Mouse (Mus musculus): ENCODE data around the gene Tiam2. TPM values are rescaled to one million over a fixed set of nuclear protein-coding genes. Genes with fewer than 3 reads are reported as not detected.

The Tiam2 gene
- polyA plus RNA-seq, 1 experiment from 2014 or later, result 3.2 TPM

- no peaks in the 10 kb centered on the region for H3K27me3 ChIP-seq (ENCODE audit: control insufficient read depth, insufficient read depth, low read length)
- H3K4me1 ChIP-seq (ENCODE audit: control insufficient read depth, insufficient read depth, low read length), result no peaks in the 10 kb centered on the region
- H3K4me2 ChIP-seq, result no peak overlapping the region
- no peak for ATAC-seq (replicated peaks; ENCODE audit: insufficient number of reproducible peaks, low FRiP score, low TSS enrichment)
- H3K36me3 ChIP-seq (ENCODE audit: control insufficient read depth, insufficient read depth, low read length), result no peaks in the 10 kb centered on the region
- no peak overlapping the region for H3K9ac ChIP-seq (ENCODE audit: low read depth, low read length)
- H3K4me3 ChIP-seq (ENCODE audit: low read depth, low read length), result no peak overlapping the region
- 67% methylated on average over 2 of the region's 2 CpGs for WGBS (ENCODE audit: insufficient replicate concordance)
- no peak overlapping the region for H3K27ac ChIP-seq (ENCODE audit: low read depth, low read length)
- H3K9me3 ChIP-seq (replicated peaks; ENCODE audit: control insufficient read depth, low read length), result no peaks in the 10 kb centered on the region
Measured at GRCm38 (mm10) chr17:3457914-3458681, 131.7 kb downstream of the Tiam2 start.

GRCm38 (mm10) chr17:3465861-3466260 is 139.5 kb downstream of the Tiam2 start:
- no peak for ATAC-seq (replicated peaks; ENCODE audit: insufficient number of reproducible peaks, low FRiP score, low TSS enrichment)
- Histone ChIP-seq H3K27ac (ENCODE audit: low read depth, low read length) (no peak overlapping the region), H3K4me2 (no peak overlapping the region), H3K27me3 (ENCODE audit: control insufficient read depth, insufficient read depth, low read length) (no peaks in the 10 kb centered on the region), H3K4me3 (ENCODE audit: low read depth, low read length) (no peak overlapping the region), H3K4me1 (ENCODE audit: control insufficient read depth, insufficient read depth, low read length) (no peaks in the 10 kb centered on the region), H3K9me3 (replicated peaks; ENCODE audit: control insufficient read depth, low read length) (no peaks in the 10 kb centered on the region), H3K9ac (ENCODE audit: low read depth, low read length) (no peak overlapping the region), H3K36me3 (ENCODE audit: control insufficient read depth, insufficient read depth, low read length) (no peaks in the 10 kb centered on the region)
- 64% methylated on average over 4 of the region's 4 CpGs for WGBS (ENCODE audit: insufficient replicate concordance)

- 91% methylated on average over 3 of the region's 3 CpGs for WGBS (ENCODE audit: insufficient replicate concordance)
- H3K4me3 ChIP-seq (ENCODE audit: low read depth, low read length), result no peak overlapping the region
- no peaks in the 10 kb centered on the region for H3K4me1 ChIP-seq (ENCODE audit: control insufficient read depth, insufficient read depth, low read length)
- H3K27ac ChIP-seq (ENCODE audit: low read depth, low read length), result no peak overlapping the region
- no peaks in the 10 kb centered on the region for H3K9me3 ChIP-seq (replicated peaks; ENCODE audit: control insufficient read depth, low read length)
- no peak overlapping the region for H3K9ac ChIP-seq (ENCODE audit: low read depth, low read length)
- H3K36me3 ChIP-seq (ENCODE audit: control insufficient read depth, insufficient read depth, low read length), result no peaks in the 10 kb centered on the region
- ATAC-seq (replicated peaks; ENCODE audit: insufficient number of reproducible peaks, low FRiP score, low TSS enrichment), result no peak
- no peaks in the 10 kb centered on the region for H3K27me3 ChIP-seq (ENCODE audit: control insufficient read depth, insufficient read depth, low read length)
- no peak overlapping the region for H3K4me2 ChIP-seq
Measured at GRCm38 (mm10) chr17:3466681-3467080, 140.3 kb downstream of the Tiam2 start.

- WGBS (ENCODE audit: insufficient replicate concordance), result 80% methylated on average over 8 of the region's 8 CpGs
Measured at GRCm38 (mm10) chr17:3467636-3468324, 141.4 kb downstream of the Tiam2 start.

GRCm38 (mm10) chr17:3472018-3472417 is 145.6 kb downstream of the Tiam2 start:
- H3K4me2 ChIP-seq, result no peak overlapping the region
- no peaks in the 10 kb centered on the region for H3K27me3 ChIP-seq (ENCODE audit: control insufficient read depth, insufficient read depth, low read length)
- no peak overlapping the region for H3K27ac ChIP-seq (ENCODE audit: low read depth, low read length)
- no peak overlapping the region for H3K9ac ChIP-seq (ENCODE audit: low read depth, low read length)
- no peak overlapping the region for H3K4me3 ChIP-seq (ENCODE audit: low read depth, low read length)
- no peaks in the 10 kb centered on the region for H3K9me3 ChIP-seq (replicated peaks; ENCODE audit: control insufficient read depth, low read length)
- H3K4me1 ChIP-seq (ENCODE audit: control insufficient read depth, insufficient read depth, low read length), result no peaks in the 10 kb centered on the region
- H3K36me3 ChIP-seq (ENCODE audit: control insufficient read depth, insufficient read depth, low read length), result no peaks in the 10 kb centered on the region
- 77% methylated on average over 6 of the region's 6 CpGs for WGBS (ENCODE audit: insufficient replicate concordance)
- no peak for ATAC-seq (replicated peaks; ENCODE audit: insufficient number of reproducible peaks, low FRiP score, low TSS enrichment)

More at GRCm38 (mm10) chr17:3467636-3468324, 141.4 kb downstream of the Tiam2 start:
- no peaks in the 10 kb centered on the region for H3K36me3 ChIP-seq (ENCODE audit: control insufficient read depth, insufficient read depth, low read length)
- H3K27me3 ChIP-seq (ENCODE audit: control insufficient read depth, insufficient read depth, low read length), result no peaks in the 10 kb centered on the region
- H3K4me3 ChIP-seq (ENCODE audit: low read depth, low read length), result no peak overlapping the region
- no peak for ATAC-seq (replicated peaks; ENCODE audit: insufficient number of reproducible peaks, low FRiP score, low TSS enrichment)
- no peaks in the 10 kb centered on the region for H3K4me1 ChIP-seq (ENCODE audit: control insufficient read depth, insufficient read depth, low read length)
- no peaks in the 10 kb centered on the region for H3K9me3 ChIP-seq (replicated peaks; ENCODE audit: control insufficient read depth, low read length)
- no peak overlapping the region for H3K4me2 ChIP-seq
- no peak overlapping the region for H3K27ac ChIP-seq (ENCODE audit: low read depth, low read length)
- no peak overlapping the region for H3K9ac ChIP-seq (ENCODE audit: low read depth, low read length)

- Histone ChIP-seq H3K27me3 (ENCODE audit: control insufficient read depth, insufficient read depth, low read length) (no peaks in the 10 kb centered on the region), H3K36me3 (ENCODE audit: control insufficient read depth, insufficient read depth, low read length) (no peaks in the 10 kb centered on the region), H3K4me3 (ENCODE audit: low read depth, low read length) (no peak overlapping the region), H3K9me3 (replicated peaks; ENCODE audit: control insufficient read depth, low read length) (no peaks in the 10 kb centered on the region), H3K4me2 (no peak overlapping the region), H3K27ac (ENCODE audit: low read depth, low read length) (no peak overlapping the region), H3K9ac (ENCODE audit: low read depth, low read length) (no peak overlapping the region), H3K4me1 (ENCODE audit: control insufficient read depth, insufficient read depth, low read length) (no peaks in the 10 kb centered on the region)
- 54% methylated on average over 2 of the region's 2 CpGs for WGBS (ENCODE audit: insufficient replicate concordance)
- ATAC-seq (replicated peaks; ENCODE audit: insufficient number of reproducible peaks, low FRiP score, low TSS enrichment), result no peak
Measured at GRCm38 (mm10) chr17:3476546-3476945, 150.2 kb downstream of the Tiam2 start.

- Histone ChIP-seq H3K4me3 (ENCODE audit: low read depth, low read length) (no peak overlapping the region), H3K27ac (ENCODE audit: low read depth, low read length) (no peak overlapping the region), H3K36me3 (ENCODE audit: control insufficient read depth, insufficient read depth, low read length) (no peaks in the 10 kb centered on the region), H3K4me1 (ENCODE audit: control insufficient read depth, insufficient read depth, low read length) (no peaks in the 10 kb centered on the region), H3K9me3 (replicated peaks; ENCODE audit: control insufficient read depth, low read length) (no peaks in the 10 kb centered on the region), H3K9ac (ENCODE audit: low read depth, low read length) (no peak overlapping the region), H3K4me2 (no peak overlapping the region), H3K27me3 (ENCODE audit: control insufficient read depth, insufficient read depth, low read length) (no peaks in the 10 kb centered on the region)
- ATAC-seq (replicated peaks; ENCODE audit: insufficient number of reproducible peaks, low FRiP score, low TSS enrichment), result no peak
- 57% methylated on average over 7 of the region's 7 CpGs for WGBS (ENCODE audit: insufficient replicate concordance)
Measured at GRCm38 (mm10) chr17:3481576-3482575, 155.5 kb downstream of the Tiam2 start.

GRCm38 (mm10) chr17:3483091-3483490 is 156.7 kb downstream of the Tiam2 start:
- no peaks in the 10 kb centered on the region for H3K36me3 ChIP-seq (ENCODE audit: control insufficient read depth, insufficient read depth, low read length)
- no peak overlapping the region for H3K27ac ChIP-seq (ENCODE audit: low read depth, low read length)
- WGBS (ENCODE audit: insufficient replicate concordance), result 81% methylated on average over 8 of the region's 8 CpGs
- H3K4me3 ChIP-seq (ENCODE audit: low read depth, low read length), result no peak overlapping the region
- ATAC-seq (replicated peaks; ENCODE audit: insufficient number of reproducible peaks, low FRiP score, low TSS enrichment), result no peak
- H3K4me1 ChIP-seq (ENCODE audit: control insufficient read depth, insufficient read depth, low read length), result no peaks in the 10 kb centered on the region
- no peaks in the 10 kb centered on the region for H3K9me3 ChIP-seq (replicated peaks; ENCODE audit: control insufficient read depth, low read length)
- no peak overlapping the region for H3K4me2 ChIP-seq
- H3K27me3 ChIP-seq (ENCODE audit: control insufficient read depth, insufficient read depth, low read length), result no peaks in the 10 kb centered on the region
- no peak overlapping the region for H3K9ac ChIP-seq (ENCODE audit: low read depth, low read length)
